Mouse (Mus musculus): ENCODE measurements around the gene Csrnp2. TPM values are rescaled to one million over a fixed set of nuclear protein-coding genes. Genes with fewer than 3 reads are reported as not detected.
A peak's percentile ranks its signal among the peaks of the same experiment; 100 is the strongest.
"Not testable (repeated sequence)": the region's sequence is repeated elsewhere in the genome, so short reads cannot be mapped to it uniquely, and the experiment has no call there.

The Csrnp2 gene
- polyA plus RNA-seq (2014; fragmentation: Nextera tagmentation; extraction: Ambion mirVana), result 20.4 and 21.4 TPM in 2 replicates

GRCm38 (mm10) chr15:100495102-100495501 lies at the start of gene Csrnp2:
Gene Csrnp2, minus strand, starts transcription at chr15:100495488.
- Histone ChIP-seq H3K36me3 (ENCODE audit: control insufficient read depth, insufficient read depth, low read length) (no peaks in the 10 kb centered on the region), H3K9ac (ENCODE audit: low read length) (peak within 1 kb of the TSS; percentile 95), H3K27me3 (ENCODE audit: control insufficient read depth, insufficient read depth, low read length) (no peaks in the 10 kb centered on the region), H3K4me2 (peak within 1 kb of the TSS; percentile 87), H3K4me1 (ENCODE audit: control insufficient read depth, insufficient read depth, low read length) (peaks cover 27% of the 10 kb centered on the region), H3K9me3 (ENCODE audit: control insufficient read depth, low read length) (no peaks in the 10 kb centered on the region), H3K27ac (ENCODE audit: low read depth, low read length) (peak within 1 kb of the TSS; percentile 91), H3K4me3 (ENCODE audit: low read depth, low read length) (peak within 1 kb of the TSS; percentile 83)
- peak; percentile 99 for ATAC-seq (ENCODE audit: low FRiP score)
- peak; percentile 99 for DNase-seq (ENCODE audit: low spot score, missing footprints)
- under 1% methylated on average over 40 of the region's 40 CpGs for WGBS

- not testable (repeated sequence) for H3K27ac ChIP-seq (ENCODE audit: low read depth, low read length); DNase-seq (ENCODE audit: low spot score, missing footprints); H3K4me1 ChIP-seq (ENCODE audit: control insufficient read depth, insufficient read depth, low read length); H3K9ac ChIP-seq (ENCODE audit: low read length); H3K4me2 ChIP-seq; H3K36me3 ChIP-seq (ENCODE audit: control insufficient read depth, insufficient read depth, low read length); H3K4me3 ChIP-seq (ENCODE audit: low read depth, low read length); ATAC-seq (ENCODE audit: low FRiP score); H3K27me3 ChIP-seq (ENCODE audit: control insufficient read depth, insufficient read depth, low read length); H3K9me3 ChIP-seq (ENCODE audit: control insufficient read depth, low read length)
- 99% methylated on average over 14 of the region's 14 CpGs for WGBS
Measured at GRCm38 (mm10) chr15:100543651-100544030, 48.4 kb upstream of the Csrnp2 start.

- not testable (repeated sequence) for H3K9me3 ChIP-seq (ENCODE audit: control insufficient read depth, low read length); H3K27ac ChIP-seq (ENCODE audit: low read depth, low read length); DNase-seq (ENCODE audit: low spot score, missing footprints); H3K27me3 ChIP-seq (ENCODE audit: control insufficient read depth, insufficient read depth, low read length); H3K4me2 ChIP-seq; ATAC-seq (ENCODE audit: low FRiP score); H3K4me3 ChIP-seq (ENCODE audit: low read depth, low read length); H3K36me3 ChIP-seq (ENCODE audit: control insufficient read depth, insufficient read depth, low read length); H3K4me1 ChIP-seq (ENCODE audit: control insufficient read depth, insufficient read depth, low read length); H3K9ac ChIP-seq (ENCODE audit: low read length)
- 95% methylated on average over 25 of the region's 28 CpGs for WGBS
Measured at GRCm38 (mm10) chr15:100542876-100543650, 47.8 kb upstream of the Csrnp2 start.

- H3K27me3 ChIP-seq (ENCODE audit: control insufficient read depth, insufficient read depth, low read length), result no peaks in the 10 kb centered on the region
- DNase-seq (ENCODE audit: low spot score, missing footprints) (no peak), ATAC-seq (ENCODE audit: low FRiP score) (no peak)
- peaks cover 3% of the 10 kb centered on the region; the same call in 1 of the 2 replicates for H3K36me3 ChIP-seq (ENCODE audit: control insufficient read depth, insufficient read depth, low read length)
- H3K9me3 ChIP-seq (ENCODE audit: control insufficient read depth, low read length), result no peaks in the 10 kb centered on the region; the same call in 1 of the 2 replicates
- no peak overlapping the region for H3K27ac ChIP-seq (ENCODE audit: low read depth, low read length)
- H3K4me3 ChIP-seq (ENCODE audit: low read depth, low read length), result no peak overlapping the region
- no peak overlapping the region for H3K4me2 ChIP-seq
- H3K9ac ChIP-seq (ENCODE audit: low read length), result no peak overlapping the region
- WGBS, result 91% methylated on average over 4 of the region's 4 CpGs
- no peaks in the 10 kb centered on the region for H3K4me1 ChIP-seq (ENCODE audit: control insufficient read depth, insufficient read depth, low read length)
Measured at GRCm38 (mm10) chr15:100541426-100541825, 46.1 kb upstream of the Csrnp2 start.

GRCm38 (mm10) chr15:100541001-100541400 lies 45.7 kb upstream of the Csrnp2 start:
- H3K27me3 ChIP-seq (ENCODE audit: control insufficient read depth, insufficient read depth, low read length); H3K9me3 ChIP-seq (ENCODE audit: control insufficient read depth, low read length); H3K4me2 ChIP-seq; H3K36me3 ChIP-seq (ENCODE audit: control insufficient read depth, insufficient read depth, low read length); H3K4me3 ChIP-seq (ENCODE audit: low read depth, low read length); H3K27ac ChIP-seq (ENCODE audit: low read depth, low read length); ATAC-seq (ENCODE audit: low FRiP score); H3K4me1 ChIP-seq (ENCODE audit: control insufficient read depth, insufficient read depth, low read length); H3K9ac ChIP-seq (ENCODE audit: low read length); DNase-seq (ENCODE audit: low spot score, missing footprints): not testable (repeated sequence)
- 85% methylated on average over 1 of the region's 1 CpGs for WGBS

GRCm38 (mm10) chr15:100539411-100539810 lies 44.1 kb upstream of the Csrnp2 start:
- ATAC-seq (ENCODE audit: low FRiP score), result no peak
- Histone ChIP-seq H3K4me1 (ENCODE audit: control insufficient read depth, insufficient read depth, low read length) (no peaks in the 10 kb centered on the region), H3K27ac (ENCODE audit: low read depth, low read length) (no peak overlapping the region), H3K9ac (ENCODE audit: low read length) (no peak overlapping the region), H3K36me3 (ENCODE audit: control insufficient read depth, insufficient read depth, low read length) (peaks cover 3% of the 10 kb centered on the region), H3K4me2 (no peak overlapping the region), H3K4me3 (ENCODE audit: low read depth, low read length) (no peak overlapping the region), H3K9me3 (ENCODE audit: control insufficient read depth, low read length) (no peaks in the 10 kb centered on the region), H3K27me3 (ENCODE audit: control insufficient read depth, insufficient read depth, low read length) (no peaks in the 10 kb centered on the region)
- DNase-seq (ENCODE audit: low spot score, missing footprints), result no peak
- 96% methylated on average over 9 of the region's 9 CpGs for WGBS

- ATAC-seq (ENCODE audit: low FRiP score), result no peak
- WGBS, result 86% methylated on average over 6 of the region's 6 CpGs
- H3K27ac ChIP-seq (ENCODE audit: low read depth, low read length), result no peak overlapping the region
- no peaks in the 10 kb centered on the region for H3K4me1 ChIP-seq (ENCODE audit: control insufficient read depth, insufficient read depth, low read length)
- H3K4me3 ChIP-seq (ENCODE audit: low read depth, low read length), result no peak overlapping the region
- H3K9me3 ChIP-seq (ENCODE audit: control insufficient read depth, low read length), result no peaks in the 10 kb centered on the region
- H3K36me3 ChIP-seq (ENCODE audit: control insufficient read depth, insufficient read depth, low read length), result peaks cover 3% of the 10 kb centered on the region
- no peak overlapping the region for H3K9ac ChIP-seq (ENCODE audit: low read length)
- DNase-seq (ENCODE audit: low spot score, missing footprints), result peak; percentile 84
- H3K27me3 ChIP-seq (ENCODE audit: control insufficient read depth, insufficient read depth, low read length), result no peaks in the 10 kb centered on the region
- no peak overlapping the region for H3K4me2 ChIP-seq
Measured at GRCm38 (mm10) chr15:100537913-100538312, 42.6 kb upstream of the Csrnp2 start.

GRCm38 (mm10) chr15:100527900-100528299 lies 32.6 kb upstream of the Csrnp2 start:
- 89% methylated on average over 5 of the region's 5 CpGs for WGBS

GRCm38 (mm10) chr15:100525405-100525804 lies 30.1 kb upstream of the Csrnp2 start:
- H3K4me3 ChIP-seq (ENCODE audit: low read depth, low read length), result no peak overlapping the region
- DNase-seq (ENCODE audit: low spot score, missing footprints) (no peak), ATAC-seq (ENCODE audit: low FRiP score) (no peak)
- WGBS, result 94% methylated on average over 14 of the region's 14 CpGs
- no peak overlapping the region for H3K9ac ChIP-seq (ENCODE audit: low read length)
- H3K9me3 ChIP-seq (ENCODE audit: control insufficient read depth, low read length), result no peaks in the 10 kb centered on the region
- no peak overlapping the region for H3K4me2 ChIP-seq
- no peaks in the 10 kb centered on the region for H3K27me3 ChIP-seq (ENCODE audit: control insufficient read depth, insufficient read depth, low read length)
- no peaks in the 10 kb centered on the region for H3K4me1 ChIP-seq (ENCODE audit: control insufficient read depth, insufficient read depth, low read length)
- H3K27ac ChIP-seq (ENCODE audit: low read depth, low read length), result no peak overlapping the region
- H3K36me3 ChIP-seq (ENCODE audit: control insufficient read depth, insufficient read depth, low read length), result no peaks in the 10 kb centered on the region; the same call in 1 of the 2 replicates

More at GRCm38 (mm10) chr15:100527900-100528299, 32.6 kb upstream of the Csrnp2 start:
- no peak for DNase-seq (ENCODE audit: low spot score, missing footprints)
- Histone ChIP-seq H3K4me3 (ENCODE audit: low read depth, low read length) (no peak overlapping the region), H3K27ac (ENCODE audit: low read depth, low read length) (no peak overlapping the region), H3K9ac (ENCODE audit: low read length) (no peak overlapping the region), H3K36me3 (ENCODE audit: control insufficient read depth, insufficient read depth, low read length) (no peaks in the 10 kb centered on the region), H3K4me1 (ENCODE audit: control insufficient read depth, insufficient read depth, low read length) (no peaks in the 10 kb centered on the region), H3K27me3 (ENCODE audit: control insufficient read depth, insufficient read depth, low read length) (no peaks in the 10 kb centered on the region), H3K4me2 (no peak overlapping the region), H3K9me3 (ENCODE audit: control insufficient read depth, low read length) (no peaks in the 10 kb centered on the region)
- no peak for ATAC-seq (ENCODE audit: low FRiP score)
